Mouse (Mus musculus): ENCODE measurements around the gene Fcgbp. TPM values are rescaled to one million over a fixed set of nuclear protein-coding genes. Genes with fewer than 3 reads are reported as not detected.
A peak's percentile ranks its signal among the peaks of the same experiment; 100 is the strongest.

Fcgbp gene
- polyA plus RNA-seq (2016; fragmentation: Nextera tagmentation; extraction: Ambion mirVana): 0.15 and 0.20 TPM in 2 replicates

- no peak within 1 kb of the TSS for H3K27ac ChIP-seq (replicated peaks)
- no peaks in the 10 kb centered on the region for H3K27me3 ChIP-seq (ENCODE audit: low read depth, poor library complexity, severe bottlenecking)
- no peaks in the 10 kb centered on the region; the same call in 1 of the 2 replicates for H3K4me1 ChIP-seq
- H3K4me3 ChIP-seq: no peak within 1 kb of the TSS
- no peaks in the 10 kb centered on the region for H3K36me3 ChIP-seq
- no peaks in the 10 kb centered on the region for H3K9me3 ChIP-seq (replicated peaks)
- WGBS: 89% methylated on average over 21 of the region's 21 CpGs
- no peak for DNase-seq (ENCODE audit: low spot score)
Observed at GRCm38 (mm10) chr7:28070531-28071298, at the start of gene Fcgbp. TSS of gene Fcgbp (plus strand) at chr7:28071236.

- WGBS: 95% methylated on average over 4 of the region's 4 CpGs
- H3K36me3 ChIP-seq: peaks cover 96% of the 10 kb centered on the region
Observed at GRCm38 (mm10) chr7:28044524-28044923, 26.5 kb upstream of the Fcgbp start.

GRCm38 (mm10) chr7:28049476-28050409 lies 21.3 kb upstream of the Fcgbp start, which contains the start of gene Psmc4:
TSS of gene Psmc4 (minus strand) at chr7:28050101.
- no peaks in the 10 kb centered on the region for H3K27me3 ChIP-seq (ENCODE audit: low read depth, poor library complexity, severe bottlenecking)
- under 1% methylated on average over 52 of the region's 52 CpGs for WGBS
- peak; percentile 97 for DNase-seq (ENCODE audit: low spot score)
- peak within 1 kb of the TSS; percentile 87 for H3K27ac ChIP-seq (replicated peaks)
- peak within 1 kb of the TSS; percentile 91 for H3K4me3 ChIP-seq
- peaks cover 20% of the 10 kb centered on the region for H3K4me1 ChIP-seq
- no peaks in the 10 kb centered on the region for H3K9me3 ChIP-seq (replicated peaks)
- H3K36me3 ChIP-seq: peaks cover 44% of the 10 kb centered on the region

More at GRCm38 (mm10) chr7:28044524-28044923, 26.5 kb upstream of the Fcgbp start:
- H3K9me3 ChIP-seq (replicated peaks): no peaks in the 10 kb centered on the region
- H3K4me3 ChIP-seq: no peak overlapping the region
- peaks cover 15% of the 10 kb centered on the region for H3K4me1 ChIP-seq
- no peaks in the 10 kb centered on the region for H3K27me3 ChIP-seq (ENCODE audit: low read depth, poor library complexity, severe bottlenecking)
- no peak for DNase-seq (ENCODE audit: low spot score)
- H3K27ac ChIP-seq (replicated peaks): no peak overlapping the region

GRCm38 (mm10) chr7:28050584-28050983 lies 20.5 kb upstream of the Fcgbp start:
- Histone ChIP-seq H3K36me3 (peaks cover 35% of the 10 kb centered on the region), H3K27me3 (ENCODE audit: low read depth, poor library complexity, severe bottlenecking) (no peaks in the 10 kb centered on the region), H3K4me3 (peak overlapping the region; percentile 91), H3K27ac (replicated peaks) (peak overlapping the region; percentile 75), H3K4me1 (peaks cover 20% of the 10 kb centered on the region), H3K9me3 (replicated peaks) (no peaks in the 10 kb centered on the region)
- WGBS: 62% methylated on average over 17 of the region's 17 CpGs
- DNase-seq (ENCODE audit: low spot score): peak; percentile 39

- H3K27ac ChIP-seq (replicated peaks): no peak overlapping the region
- H3K4me3 ChIP-seq: no peak overlapping the region
- no peaks in the 10 kb centered on the region for H3K9me3 ChIP-seq (replicated peaks)
- WGBS: 83% methylated on average over 6 of the region's 6 CpGs
- H3K36me3 ChIP-seq: peaks cover 8% of the 10 kb centered on the region
- H3K4me1 ChIP-seq: peaks cover 16% of the 10 kb centered on the region
- H3K27me3 ChIP-seq (ENCODE audit: low read depth, poor library complexity, severe bottlenecking): no peaks in the 10 kb centered on the region
- DNase-seq (ENCODE audit: low spot score): no peak
Observed at GRCm38 (mm10) chr7:28053046-28053930, 17.7 kb upstream of the Fcgbp start.

- Histone ChIP-seq H3K4me1 (no peaks in the 10 kb centered on the region), H3K9me3 (replicated peaks) (peaks cover 4% of the 10 kb centered on the region; the same call in 1 of the 2 replicates), H3K27ac (replicated peaks) (no peak overlapping the region), H3K4me3 (no peak overlapping the region), H3K36me3 (no peaks in the 10 kb centered on the region), H3K27me3 (ENCODE audit: low read depth, poor library complexity, severe bottlenecking) (no peaks in the 10 kb centered on the region)
- WGBS: 98% methylated on average over 1 of the region's 1 CpGs
- no peak for DNase-seq (ENCODE audit: low spot score)
Observed at GRCm38 (mm10) chr7:28059972-28060371, 11.1 kb upstream of the Fcgbp start.

GRCm38 (mm10) chr7:28068661-28069060 lies 2.4 kb upstream of the Fcgbp start:
- H3K27me3 ChIP-seq (ENCODE audit: low read depth, poor library complexity, severe bottlenecking): no peaks in the 10 kb centered on the region
- H3K4me3 ChIP-seq: no peak overlapping the region
- H3K36me3 ChIP-seq: no peaks in the 10 kb centered on the region
- no peak overlapping the region for H3K27ac ChIP-seq (replicated peaks)
- 78% methylated on average over 3 of the region's 3 CpGs for WGBS
- no peak for DNase-seq (ENCODE audit: low spot score)
- H3K4me1 ChIP-seq: no peaks in the 10 kb centered on the region; the same call in 1 of the 2 replicates
- no peaks in the 10 kb centered on the region for H3K9me3 ChIP-seq (replicated peaks)

GRCm38 (mm10) chr7:28069546-28070172 lies 1.4 kb upstream of the Fcgbp start:
- Histone ChIP-seq H3K27me3 (ENCODE audit: low read depth, poor library complexity, severe bottlenecking) (no peaks in the 10 kb centered on the region), H3K4me3 (no peak overlapping the region), H3K4me1 (no peaks in the 10 kb centered on the region; the same call in 1 of the 2 replicates), H3K27ac (replicated peaks) (no peak overlapping the region), H3K36me3 (no peaks in the 10 kb centered on the region), H3K9me3 (replicated peaks) (no peaks in the 10 kb centered on the region)
- DNase-seq (ENCODE audit: low spot score): no peak
- WGBS: 50% methylated on average over 3 of the region's 3 CpGs

- Histone ChIP-seq H3K27ac (replicated peaks) (no peak overlapping the region), H3K36me3 (no peaks in the 10 kb centered on the region), H3K4me3 (no peak overlapping the region), H3K9me3 (replicated peaks) (peaks cover 5% of the 10 kb centered on the region), H3K27me3 (ENCODE audit: low read depth, poor library complexity, severe bottlenecking) (no peaks in the 10 kb centered on the region), H3K4me1 (no peaks in the 10 kb centered on the region)
- 85% methylated on average over 7 of the region's 7 CpGs for WGBS
- DNase-seq (ENCODE audit: low spot score): no peak
Observed at GRCm38 (mm10) chr7:28084215-28084614, 13.2 kb downstream of the Fcgbp start.

GRCm38 (mm10) chr7:28086236-28086635 lies 15.2 kb downstream of the Fcgbp start:
- H3K4me1 ChIP-seq: no peaks in the 10 kb centered on the region
- no peaks in the 10 kb centered on the region for H3K36me3 ChIP-seq
- DNase-seq (ENCODE audit: low spot score): no peak
- WGBS: 84% methylated on average over 16 of the region's 16 CpGs
- H3K9me3 ChIP-seq (replicated peaks): peaks cover 5% of the 10 kb centered on the region
- no peak overlapping the region for H3K27ac ChIP-seq (replicated peaks)
- H3K4me3 ChIP-seq: no peak overlapping the region
- no peaks in the 10 kb centered on the region for H3K27me3 ChIP-seq (ENCODE audit: low read depth, poor library complexity, severe bottlenecking)

GRCm38 (mm10) chr7:28093541-28093940 lies 22.5 kb downstream of the Fcgbp start:
- H3K4me1 ChIP-seq: no peaks in the 10 kb centered on the region
- no peak overlapping the region for H3K4me3 ChIP-seq
- no peaks in the 10 kb centered on the region for H3K27me3 ChIP-seq (ENCODE audit: low read depth, poor library complexity, severe bottlenecking)
- no peaks in the 10 kb centered on the region for H3K36me3 ChIP-seq
- WGBS: 53% methylated on average over 11 of the region's 11 CpGs
- peaks cover under 1% of the 10 kb centered on the region for H3K9me3 ChIP-seq (replicated peaks)
- DNase-seq (ENCODE audit: low spot score): no peak
- H3K27ac ChIP-seq (replicated peaks): no peak overlapping the region

All from midbrain, embryonic 10.5 days (tissue).